Mouse (Mus musculus) splenic B cell, adult 2 months (primary cell): Measurements from ENCODE around the gene Sbf2.
"Not testable (repeated sequence)": the region's sequence is repeated elsewhere in the genome, so short reads cannot be mapped to it uniquely, and the experiment has no call there.

Experiments used
- DNase-seq: peaks from one replicate; pipeline ENCODE4 v3.0.0-alpha.2; 2011; ENCODE audit warnings: low read depth, low spot score
- H3K27me3 ChIP-seq: 2 replicates; pipeline ENCODE4 v1.6.1; 2012; ENCODE audit warnings: mild to moderate bottlenecking, low read length, moderate library complexity, mixed read lengths; ENCODE audit not compliant: control insufficient read depth, poor library complexity, insufficient read depth, severe bottlenecking
- H3K36me3 ChIP-seq: 2 replicates; pipeline ENCODE4 v1.6.1; 2012; ENCODE audit warnings: mild to moderate bottlenecking, low read length, moderate library complexity, mixed read lengths; ENCODE audit not compliant: control insufficient read depth, poor library complexity, insufficient read depth, severe bottlenecking

Gene Sbf2

DNA sequence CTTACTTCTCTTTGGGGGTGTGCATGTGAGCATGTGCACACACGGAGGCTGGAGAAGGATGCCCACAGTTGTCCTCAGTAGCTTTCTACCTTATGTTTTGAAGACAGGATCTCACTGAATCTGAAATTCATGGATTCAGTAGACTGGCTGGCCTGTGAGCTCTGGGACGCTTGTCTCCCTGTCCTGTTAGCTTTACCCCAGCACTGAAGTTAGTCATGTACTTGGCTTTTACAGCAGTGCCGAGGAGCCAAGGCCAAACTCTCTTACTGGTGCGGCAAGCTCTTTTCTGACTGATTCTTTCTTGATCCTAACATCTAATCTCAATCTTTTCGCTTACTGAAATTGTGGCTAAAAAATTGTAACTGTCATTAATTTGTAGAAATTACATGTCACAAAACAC, 151.3 kb downstream of the Sbf2 start:
- no peaks in the 10 kb centered on the region for H3K36me3 ChIP-seq
- DNase-seq = no peak
- no peaks in the 10 kb centered on the region for H3K27me3 ChIP-seq

DNA sequence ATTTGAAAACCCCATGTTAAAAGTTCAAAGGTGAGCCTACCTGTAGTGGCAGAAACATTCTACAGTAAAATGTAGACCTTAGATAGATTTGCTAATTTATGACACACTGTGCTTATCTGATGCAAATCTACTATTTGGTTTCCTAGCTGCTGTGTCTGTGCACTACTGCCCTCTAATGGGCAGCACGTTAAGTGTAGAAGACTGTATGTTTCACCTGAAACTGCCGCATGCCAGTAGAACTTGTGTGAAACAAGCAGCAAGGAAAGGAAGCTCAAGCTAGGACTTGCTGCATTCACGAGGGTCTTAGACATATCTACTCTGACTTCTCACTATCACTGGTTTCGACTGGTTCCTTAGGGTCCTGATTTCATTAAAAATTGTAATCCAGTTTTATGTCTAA, 182.4 kb downstream of the Sbf2 start:
- DNase-seq = peak; percentile 86
- Histone ChIP-seq H3K27me3 (no peaks in the 10 kb centered on the region), H3K36me3 (no peaks in the 10 kb centered on the region)

DNA sequence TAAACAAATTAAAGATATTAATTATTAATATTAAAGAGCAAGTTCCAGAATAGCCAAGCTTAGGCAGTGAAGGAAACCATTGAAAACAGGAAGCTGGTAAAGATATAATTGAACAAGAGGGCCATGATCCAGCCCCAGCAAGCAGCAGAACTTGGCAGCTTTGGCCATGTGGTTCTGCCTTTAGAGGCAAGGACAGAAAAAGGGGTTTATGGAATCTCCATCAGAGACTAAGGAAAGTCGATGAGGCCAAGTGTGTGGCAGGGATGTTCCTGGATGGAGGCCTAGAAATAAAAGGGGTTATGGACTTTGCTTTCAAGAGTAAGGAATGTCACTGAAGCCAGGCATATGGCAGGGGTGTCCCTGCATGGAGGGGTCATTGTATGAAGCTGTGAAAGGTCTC, 198.4 kb downstream of the Sbf2 start:
- H3K36me3 ChIP-seq = no peaks in the 10 kb centered on the region
- no peaks in the 10 kb centered on the region for H3K27me3 ChIP-seq
- DNase-seq = no peak

DNA sequence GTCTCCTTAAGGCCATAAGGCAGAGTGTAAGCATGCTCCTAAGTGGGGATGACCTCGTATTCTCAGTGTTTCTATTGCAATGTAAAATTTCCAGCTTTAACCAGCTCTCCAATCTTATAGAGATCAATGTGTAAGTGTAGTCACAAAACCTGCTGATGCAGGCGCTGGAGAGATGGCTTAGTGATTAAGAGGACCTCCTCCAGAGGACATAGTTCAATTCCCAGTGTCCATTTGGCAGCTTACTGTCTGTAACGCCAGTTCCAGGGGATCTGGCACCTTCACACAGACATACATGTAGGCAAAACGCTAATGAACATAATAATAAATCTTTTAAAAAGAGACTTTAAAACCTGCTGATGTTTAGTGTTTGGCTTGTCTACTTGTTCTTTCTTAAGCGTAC, 200.4 kb downstream of the Sbf2 start:
- DNase-seq = no peak
- Histone ChIP-seq H3K27me3 (no peaks in the 10 kb centered on the region), H3K36me3 (no peaks in the 10 kb centered on the region)

DNA sequence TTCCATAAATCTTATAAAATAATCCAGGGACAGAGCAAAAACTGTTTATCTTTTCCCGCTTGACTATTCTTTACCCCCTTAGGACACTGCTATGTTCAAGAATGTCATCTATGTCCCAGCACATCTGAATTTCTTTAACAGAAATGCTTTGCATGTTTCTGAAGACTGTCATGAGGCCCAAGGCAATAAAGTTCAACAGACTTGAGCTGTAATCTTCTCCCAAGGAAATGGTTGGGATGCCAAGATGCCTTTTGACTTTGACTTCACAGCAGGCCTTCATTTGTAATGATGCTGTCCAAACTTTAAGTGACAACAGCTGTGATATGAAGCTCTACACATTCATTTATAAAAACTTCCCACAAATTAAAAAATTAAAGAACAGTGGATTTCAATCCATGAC, 212.6 kb downstream of the Sbf2 start:
- no peaks in the 10 kb centered on the region for H3K36me3 ChIP-seq
- no peaks in the 10 kb centered on the region; the same call in 1 of the 2 replicates for H3K27me3 ChIP-seq
- DNase-seq = no peak

DNA sequence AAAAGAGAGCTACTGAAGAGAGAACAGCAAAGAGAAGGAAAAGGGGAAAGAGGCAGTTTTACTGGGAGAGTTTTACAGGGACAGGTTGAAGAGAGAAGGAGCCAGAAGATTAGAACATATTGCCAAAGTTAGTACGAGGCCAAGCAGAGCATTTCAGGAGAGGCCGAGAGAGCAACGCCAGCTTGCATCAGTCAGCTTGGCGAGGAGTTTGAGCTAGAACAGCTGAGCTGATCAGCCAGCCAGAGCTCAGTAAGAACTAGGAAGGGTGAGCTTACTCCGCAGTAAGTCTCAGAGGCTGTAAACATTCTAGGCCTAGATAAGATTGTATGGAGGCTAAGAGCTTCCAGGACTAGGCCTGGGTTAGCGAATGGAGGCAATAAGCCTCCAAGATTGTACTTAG, 222.1 kb downstream of the Sbf2 start:
- Histone ChIP-seq H3K36me3 (no peaks in the 10 kb centered on the region), H3K27me3 (no peaks in the 10 kb centered on the region)
- DNase-seq = no peak

DNA sequence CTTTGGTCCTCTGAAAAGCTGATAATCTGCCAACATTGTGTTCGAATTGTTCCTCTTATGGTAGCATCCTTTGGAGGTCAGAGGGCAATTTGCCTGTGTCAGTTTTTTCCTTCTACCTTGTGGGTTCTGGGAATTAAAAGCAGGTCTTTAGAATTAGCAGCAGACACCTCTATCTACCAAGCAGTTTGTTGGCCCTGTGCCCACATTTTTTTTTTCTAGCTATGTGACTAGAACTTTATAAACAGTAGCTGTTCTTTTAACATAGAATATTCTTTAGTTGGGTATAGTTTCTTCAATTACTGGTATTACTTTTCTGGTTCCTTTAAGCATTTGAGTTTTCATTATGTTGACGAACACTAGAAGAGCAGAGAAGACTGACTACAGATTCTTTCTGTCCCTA, 223.1 kb downstream of the Sbf2 start:
- no peaks in the 10 kb centered on the region for H3K36me3 ChIP-seq
- no peaks in the 10 kb centered on the region for H3K27me3 ChIP-seq
- no peak for DNase-seq

DNA sequence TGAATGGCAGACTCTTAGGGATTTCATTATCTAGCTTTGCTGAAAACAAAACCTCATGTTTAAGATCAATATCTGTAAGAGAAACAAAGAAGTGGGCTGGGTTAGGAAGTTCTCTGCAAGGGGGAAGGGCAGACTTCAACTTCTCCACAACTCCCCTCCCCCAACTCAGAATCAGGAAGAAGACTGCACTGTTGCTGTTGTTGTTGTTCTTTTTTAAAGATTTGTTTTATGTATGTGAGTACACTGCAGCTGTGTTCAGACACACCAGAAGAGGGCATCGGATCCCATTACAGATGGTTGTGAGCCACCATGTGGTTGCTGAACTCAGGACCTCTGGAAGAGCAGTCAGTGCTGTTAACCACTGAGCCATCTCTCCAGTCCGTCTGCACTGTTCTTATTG, 225.8 kb downstream of the Sbf2 start:
- peak; percentile 22 for DNase-seq
- H3K36me3 ChIP-seq, H3K27me3 ChIP-seq: not testable (repeated sequence)

DNA sequence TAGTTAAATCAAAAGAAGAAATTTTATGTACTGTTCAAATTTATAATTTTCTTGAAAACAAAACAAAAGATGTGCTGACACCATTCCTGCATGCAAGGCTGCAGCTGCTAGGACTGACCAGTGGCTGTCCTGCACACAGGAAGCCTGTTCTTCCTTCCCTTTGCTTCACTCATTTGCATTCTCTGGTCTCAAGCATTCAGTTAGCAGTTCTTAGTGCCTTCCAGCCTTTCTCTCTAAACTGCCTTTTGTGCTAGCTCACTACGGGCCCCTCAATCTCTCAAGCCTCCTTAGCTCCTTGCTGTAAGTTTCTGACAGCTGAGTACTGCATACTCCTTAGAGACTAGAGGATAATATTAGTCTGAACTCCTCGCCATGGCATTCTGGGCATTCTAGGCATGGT, 227.2 kb downstream of the Sbf2 start:
- no peaks in the 10 kb centered on the region for H3K27me3 ChIP-seq
- H3K36me3 ChIP-seq = no peaks in the 10 kb centered on the region
- DNase-seq = no peak

DNA sequence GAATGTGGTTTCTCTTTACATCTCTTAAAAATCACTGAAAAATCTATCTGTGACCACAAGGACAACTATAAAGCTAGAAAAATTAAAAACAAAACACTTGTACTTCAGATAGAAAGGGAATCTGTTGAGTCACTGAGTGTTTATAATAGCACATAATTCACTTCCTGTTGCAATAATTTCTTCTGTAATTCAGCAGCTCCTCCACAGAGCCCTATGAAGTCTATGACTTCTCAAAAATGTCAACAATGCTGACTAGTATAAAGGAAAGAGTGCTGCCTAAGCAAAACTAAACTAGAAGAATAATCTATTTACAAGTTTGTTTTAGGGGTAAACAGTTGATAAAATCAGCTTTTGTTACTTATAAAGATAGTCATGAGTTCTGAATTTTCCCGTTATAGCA, 229.2 kb downstream of the Sbf2 start:
- DNase-seq = no peak

DNA sequence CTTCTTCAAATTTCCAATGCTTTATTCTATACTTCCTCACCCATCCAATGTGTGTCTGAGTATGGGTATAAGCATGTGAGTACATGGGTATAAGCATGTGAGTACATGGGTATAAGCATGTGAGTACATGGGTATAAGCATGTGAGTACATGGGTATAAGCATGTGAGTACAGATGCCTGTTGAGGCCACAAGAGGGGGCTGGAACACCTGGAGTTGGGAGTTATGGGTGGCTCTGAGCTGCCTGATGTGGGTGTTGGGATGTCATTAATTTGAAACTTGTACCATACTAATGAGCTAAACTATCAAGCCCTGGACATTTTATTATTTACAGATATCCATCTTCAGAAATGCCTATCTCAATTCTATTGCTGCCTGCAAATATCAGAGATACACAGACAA, 230.4 kb downstream of the Sbf2 start:
- DNase-seq = peak; percentile 12
- H3K36me3 ChIP-seq = no peaks in the 10 kb centered on the region
- no peaks in the 10 kb centered on the region for H3K27me3 ChIP-seq

More for the DNA sequence above, 229.2 kb downstream of the Sbf2 start:
- no peaks in the 10 kb centered on the region for H3K36me3 ChIP-seq
- H3K27me3 ChIP-seq = no peaks in the 10 kb centered on the region

DNA sequence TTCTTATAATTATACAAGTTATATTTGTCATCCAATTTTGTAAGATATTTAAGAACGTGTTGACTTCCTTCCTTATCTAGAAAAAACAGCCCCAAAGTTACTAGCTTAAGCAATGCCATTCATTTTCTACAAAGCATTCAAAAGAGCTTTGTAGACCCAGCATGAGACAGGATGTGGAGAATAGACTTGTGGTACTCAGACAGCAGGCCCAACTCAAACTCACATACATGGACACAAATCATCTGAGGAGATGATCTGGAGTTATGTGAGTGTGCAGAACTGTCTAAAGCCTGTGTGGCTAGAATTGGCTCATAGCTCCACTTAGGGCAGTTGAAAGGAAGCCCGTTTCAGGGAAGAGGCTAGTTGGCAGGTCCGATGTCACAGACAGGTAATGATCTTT, 233.1 kb downstream of the Sbf2 start:
- no peaks in the 10 kb centered on the region for H3K27me3 ChIP-seq
- H3K36me3 ChIP-seq = no peaks in the 10 kb centered on the region
- DNase-seq = no peak

DNA sequence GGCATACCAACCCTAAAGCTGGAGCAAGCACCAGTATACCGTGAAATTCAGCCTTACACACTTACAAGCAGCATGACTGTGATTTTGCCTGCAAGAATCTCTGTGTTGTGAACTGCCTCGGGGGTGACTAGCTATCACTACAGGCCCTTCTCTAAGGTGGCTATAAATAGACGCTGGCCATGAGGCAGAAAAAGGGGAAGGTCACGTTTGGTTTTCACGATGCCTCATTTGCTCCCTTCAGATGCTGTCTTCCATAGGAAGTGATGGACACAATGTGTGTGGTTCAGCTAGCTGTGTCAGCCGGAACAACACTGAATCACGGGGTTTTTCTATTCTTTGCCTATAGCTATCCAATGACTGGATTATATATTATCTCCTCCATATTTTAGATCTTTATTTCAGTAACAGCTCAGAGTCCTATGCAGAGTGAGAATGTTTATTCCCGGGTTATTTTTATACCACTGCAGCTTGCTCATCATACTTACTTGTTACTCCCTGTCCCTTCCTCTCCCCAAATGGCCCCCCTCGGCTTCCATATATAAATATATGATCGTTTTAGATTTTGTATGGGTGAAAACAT, 235.3 kb downstream of the Sbf2 start:
- peak; percentile 48 for DNase-seq

DNA sequence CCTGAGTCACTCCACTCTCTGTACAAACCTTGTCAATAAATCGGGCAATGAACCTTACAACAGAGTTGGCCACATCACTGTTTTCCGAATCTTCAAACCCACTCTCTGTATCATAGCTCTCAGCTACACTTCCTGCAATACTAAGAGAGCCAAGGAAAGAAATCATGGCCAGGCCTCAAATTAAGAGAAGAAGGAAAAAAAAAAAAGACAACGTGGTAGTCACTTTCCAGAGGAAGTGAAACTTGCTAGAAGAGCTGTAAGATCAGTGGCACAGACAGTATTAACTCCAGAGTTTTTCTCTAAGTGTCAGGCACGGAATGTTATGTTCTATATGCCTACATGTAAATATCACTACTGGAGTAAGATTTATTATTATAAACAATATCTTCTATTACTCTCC, 242.2 kb downstream of the Sbf2 start:
- peak; percentile 58 for DNase-seq
- Histone ChIP-seq H3K36me3 (no peaks in the 10 kb centered on the region), H3K27me3 (no peaks in the 10 kb centered on the region)

More for the DNA sequence above, 235.3 kb downstream of the Sbf2 start:
- Histone ChIP-seq H3K36me3 (no peaks in the 10 kb centered on the region), H3K27me3 (no peaks in the 10 kb centered on the region)

DNA sequence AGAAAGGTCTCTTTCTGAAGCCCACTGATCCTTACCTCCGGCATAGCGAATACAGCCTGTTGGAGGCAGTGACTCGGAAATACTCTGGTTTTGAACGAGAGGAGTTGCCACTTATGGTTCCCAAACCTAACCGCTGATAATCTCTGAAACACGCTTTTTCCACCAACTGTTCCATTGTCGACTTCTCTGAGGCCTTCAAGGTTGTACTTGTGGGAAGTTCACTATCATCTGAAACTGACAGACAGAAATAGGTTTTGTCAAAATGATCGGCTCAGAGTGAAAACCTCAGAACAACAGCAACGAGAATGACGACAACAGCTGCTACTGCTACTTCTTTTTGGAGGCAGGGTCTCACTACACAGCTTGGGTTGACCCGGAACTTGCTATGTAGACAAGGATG, 252.7 kb downstream of the Sbf2 start:
- H3K27me3 ChIP-seq = no peaks in the 10 kb centered on the region
- H3K36me3 ChIP-seq = no peaks in the 10 kb centered on the region
- no peak for DNase-seq

DNA sequence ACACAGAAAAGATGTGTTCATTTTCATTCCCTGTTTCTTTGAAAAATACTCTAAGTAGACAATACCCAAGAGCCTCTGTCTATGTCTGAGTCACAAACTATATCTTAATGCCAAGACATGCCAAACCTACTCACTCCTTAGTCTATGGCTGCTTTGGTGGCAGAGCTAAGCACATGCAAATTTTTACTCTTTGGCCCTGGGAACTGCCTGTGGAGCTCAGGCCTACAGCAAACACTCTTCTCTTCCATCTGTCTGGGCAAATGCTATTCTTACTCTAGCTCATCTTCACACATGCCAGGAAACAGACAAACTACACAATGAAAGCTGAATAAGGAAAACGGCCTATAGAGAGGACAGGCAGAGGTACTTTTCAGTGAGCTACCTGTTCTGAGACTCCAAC, 253.2 kb downstream of the Sbf2 start:
- H3K27me3 ChIP-seq = no peaks in the 10 kb centered on the region
- DNase-seq = no peak
- H3K36me3 ChIP-seq = no peaks in the 10 kb centered on the region
